Mouse (Mus musculus): ENCODE data around the gene Trpt1.

- no peak for TF ChIP-seq CTCF (IDR thresholded peaks at IDR 0.05; ENCODE audit: low read depth)
- no peak for TF ChIP-seq EP300 (IDR thresholded peaks at IDR 0.05; ENCODE audit: low read depth)
These were observed 43.3 kb downstream of the Trpt1 start for GRCm38 (mm10) chr19:7039088-7039720.

Measured in liver, postnatal 0 days (tissue).